Mouse (Mus musculus) lung, embryonic 14.5 days (tissue): ENCODE results near the gene Bcl2l12. TPM values are rescaled to one million over a fixed set of nuclear protein-coding genes. Genes with fewer than 3 reads are reported as not detected.

Experiments
- ATAC-seq: fragments of 200-750 bp; cut with Nextera tagmentation; 2 replicates; pipeline ENCODE4 v1.8.0; 2017; ENCODE audit warnings: mild to moderate bottlenecking, moderate TSS enrichment, moderate library complexity; ENCODE audit not compliant: insufficient read depth
- DNase-seq: peaks from one replicate; pipeline ENCODE4 v3.0.0-alpha.2; 2015
- H3K27ac ChIP-seq: fragments of 300-500 bp; sonication (generic); 2 replicates; pipeline ENCODE4 v1.5.1; 2014; ENCODE audit warnings: low read depth, mild to moderate bottlenecking, moderate library complexity
- H3K27me3 ChIP-seq: fragments of 300-500 bp; sonication (generic); 2 replicates; pipeline ENCODE4 v1.6.1; 2014; ENCODE audit warnings: low read length, control low read depth; ENCODE audit not compliant: insufficient read depth
- H3K36me3 ChIP-seq: fragments of 300-500 bp; sonication (generic); 2 replicates; pipeline ENCODE4 v1.6.1; 2014; ENCODE audit warnings: control low read depth; ENCODE audit not compliant: insufficient read depth
- H3K4me1 ChIP-seq: fragments of 300-500 bp; sonication (generic); 2 replicates; pipeline ENCODE4 v1.6.1; 2014; ENCODE audit warnings: antibody characterized with exemption, control low read depth; ENCODE audit not compliant: insufficient read depth
- H3K4me2 ChIP-seq: fragments of 300-500 bp; sonication (generic); 2 replicates; pipeline ENCODE4 v1.6.1; 2014; ENCODE audit warnings: mild to moderate bottlenecking
- H3K4me3 ChIP-seq: fragments of 300-500 bp; sonication (generic); 2 replicates; pipeline ENCODE4 v1.5.1; 2014; ENCODE audit warnings: low read depth, low read length
- H3K9ac ChIP-seq: fragments of 300-500 bp; sonication (generic); 2 replicates; pipeline ENCODE4 v1.6.1; 2014
- H3K9me3 ChIP-seq: fragments of 300-500 bp; sonication (generic); 2 replicates; pipeline ENCODE4 v1.6.1; 2016; ENCODE audit warnings: low read depth, low read length, control low read depth
- CTCF ChIP-seq: IDR thresholded peaks from 2 replicates; pipeline ENCODE4 v1.5.1; 2016; ENCODE audit warnings: antibody characterized with exemption, low read depth
- WGBS: fragments of 180-500 bp; shearing (Covaris S2); extraction: QIAGEN DNeasy Blood & Tissue Kit; methylation state at CpG from one replicate; pipeline ENCODE4 v1.1.7; 2014; 5-methylcytosine and 5-hydroxymethylcytosine counted together
- polyA plus RNA-seq: library from polyadenylated mRNA; unstranded; fragments of >200 nt; fragmentation: Nextera tagmentation; extraction: Ambion mirVana; gene quantifications from 2 replicates; pipeline ENCODE4 v1.2.1, GENCODE M21; 2014

Gene Bcl2l12
- polyA plus RNA-seq, 1 experiment from 2014 or later = 76.9 TPM

DNA sequence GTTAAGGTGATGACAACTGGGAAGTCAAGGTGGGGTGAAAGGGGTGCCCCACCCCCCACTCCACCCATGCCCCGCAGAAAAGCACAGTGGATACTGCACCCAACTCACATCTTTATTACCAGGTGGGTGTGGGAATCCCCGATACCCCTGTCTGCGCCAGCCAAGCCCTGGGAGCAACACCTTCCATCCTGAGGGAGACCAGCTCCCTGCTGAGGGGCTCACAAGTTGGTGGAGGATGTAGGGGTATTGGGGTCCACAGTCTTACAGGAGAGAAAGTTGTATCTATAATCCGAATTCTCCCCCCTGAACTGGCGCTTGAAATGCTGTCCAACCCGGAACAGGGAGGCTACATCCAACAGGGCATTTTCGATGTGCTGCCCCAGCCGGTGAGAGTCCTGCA is 39.2 kb downstream of the Bcl2l12 start:
- Histone ChIP-seq H3K27ac (no peak overlapping the region), H3K27me3 (no peaks in the 10 kb centered on the region), H3K4me3 (no peak overlapping the region), H3K9me3 (no peaks in the 10 kb centered on the region), H3K36me3 (peaks cover 16% of the 10 kb centered on the region; the same call in 1 of the 2 replicates), H3K9ac (no peak overlapping the region), H3K4me1 (no peaks in the 10 kb centered on the region), H3K4me2 (no peak overlapping the region)
- TF ChIP-seq CTCF = no peak
- WGBS = 70% methylated on average over 8 of the region's 8 CpGs
- no peak for ATAC-seq
- DNase-seq = no peak

- Histone ChIP-seq H3K36me3 (peaks cover 11% of the 10 kb centered on the region; the same call in 1 of the 2 replicates), H3K4me1 (no peaks in the 10 kb centered on the region), H3K9ac (no peak overlapping the region), H3K4me2 (no peak overlapping the region), H3K9me3 (no peaks in the 10 kb centered on the region), H3K27ac (no peak overlapping the region), H3K27me3 (no peaks in the 10 kb centered on the region), H3K4me3 (no peak overlapping the region)
- peak; percentile 76 for TF ChIP-seq CTCF
- WGBS = 48% methylated on average over 7 of the region's 7 CpGs
- ATAC-seq = no peak
- DNase-seq = peak; percentile 80
Observed at GRCm38 (mm10) chr7:44958208-44958607, 40.3 kb downstream of the Bcl2l12 start.

GRCm38 (mm10) chr7:44957183-44957835 is 41.2 kb downstream of the Bcl2l12 start:
- TF ChIP-seq CTCF = no peak
- H3K4me2 ChIP-seq = no peak overlapping the region
- H3K36me3 ChIP-seq = peaks cover 4% of the 10 kb centered on the region; the same call in 1 of the 2 replicates
- no peak for ATAC-seq
- DNase-seq = no peak
- WGBS = 67% methylated on average over 20 of the region's 20 CpGs
- H3K27me3 ChIP-seq = no peaks in the 10 kb centered on the region
- H3K9ac ChIP-seq = no peak overlapping the region
- H3K4me3 ChIP-seq = no peak overlapping the region
- H3K4me1 ChIP-seq = 0 out of 2 replicates have a peak, but pooled peaks cover 3% of the 10 kb centered on the region
- no peak overlapping the region for H3K27ac ChIP-seq
- H3K9me3 ChIP-seq = no peaks in the 10 kb centered on the region

GRCm38 (mm10) chr7:44956266-44956665 is 42.2 kb downstream of the Bcl2l12 start:
- Histone ChIP-seq H3K27ac (no peak overlapping the region), H3K36me3 (peaks cover 2% of the 10 kb centered on the region; the same call in 1 of the 2 replicates), H3K4me3 (no peak overlapping the region), H3K4me1 (peaks cover 12% of the 10 kb centered on the region; the same call in 1 of the 2 replicates), H3K9ac (no peak overlapping the region), H3K9me3 (no peaks in the 10 kb centered on the region), H3K4me2 (no peak overlapping the region), H3K27me3 (peaks cover 6% of the 10 kb centered on the region; the same call in 1 of the 2 replicates)
- WGBS = 68% methylated on average over 6 of the region's 6 CpGs
- ATAC-seq (no peak), DNase-seq (no peak)
- TF ChIP-seq CTCF = no peak

- H3K27ac ChIP-seq = no peak overlapping the region
- no peak overlapping the region for H3K4me2 ChIP-seq
- ATAC-seq = no peak
- no peaks in the 10 kb centered on the region for H3K9me3 ChIP-seq
- peak; percentile 57 for TF ChIP-seq CTCF
- H3K27me3 ChIP-seq = peaks cover 12% of the 10 kb centered on the region
- H3K36me3 ChIP-seq = no peaks in the 10 kb centered on the region
- WGBS = 48% methylated on average over 5 of the region's 5 CpGs
- H3K9ac ChIP-seq = no peak overlapping the region
- H3K4me1 ChIP-seq = peaks cover 12% of the 10 kb centered on the region; the same call in 1 of the 2 replicates
- peak; percentile 59 for DNase-seq
- H3K4me3 ChIP-seq = no peak overlapping the region
Observed at GRCm38 (mm10) chr7:44955628-44956027, 42.9 kb downstream of the Bcl2l12 start.

DNA sequence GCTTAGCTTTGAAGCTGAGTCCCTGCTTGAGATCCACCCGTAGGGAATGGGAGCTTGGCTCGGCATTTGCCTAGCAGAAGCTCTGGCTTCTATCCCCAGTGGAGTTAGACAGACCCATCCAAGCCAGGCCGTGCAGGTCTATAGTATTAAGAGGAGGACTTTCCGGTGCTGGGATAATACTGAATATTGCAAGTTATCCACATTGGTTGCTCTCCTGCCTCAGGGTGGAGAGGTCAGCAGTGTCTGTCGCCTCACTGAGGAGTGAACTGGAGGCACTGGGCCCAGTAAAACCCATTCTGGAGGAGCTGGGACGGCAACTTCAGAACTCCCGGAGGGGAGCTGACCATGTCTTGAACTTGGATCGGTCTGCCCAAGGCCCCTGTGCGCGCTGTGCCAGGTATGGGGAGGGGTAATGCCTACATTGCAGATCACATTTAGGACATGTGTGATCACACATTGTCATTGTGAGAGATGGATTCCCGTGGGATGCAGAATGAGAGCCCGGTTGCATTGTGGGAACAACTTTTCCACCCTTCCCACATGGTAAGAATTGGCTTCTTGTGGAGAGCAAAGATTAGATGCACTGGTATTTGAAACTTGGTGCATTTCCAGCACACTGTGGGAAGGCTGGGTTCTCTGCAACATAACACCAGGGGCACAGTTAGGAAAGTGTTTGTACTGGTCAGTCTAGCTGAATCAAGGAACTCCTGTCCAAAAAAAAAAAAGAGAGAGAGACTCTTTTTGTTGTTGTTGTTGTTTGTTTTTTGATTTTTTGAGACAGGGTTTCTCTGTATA is 44.2 kb downstream of the Bcl2l12 start:
- Histone ChIP-seq H3K4me3 (no peak overlapping the region), H3K27me3 (peaks cover 19% of the 10 kb centered on the region), H3K27ac (no peak overlapping the region), H3K9me3 (no peaks in the 10 kb centered on the region), H3K9ac (no peak overlapping the region), H3K36me3 (no peaks in the 10 kb centered on the region), H3K4me1 (peaks cover 12% of the 10 kb centered on the region; the same call in 1 of the 2 replicates), H3K4me2 (no peak overlapping the region)
- TF ChIP-seq CTCF = no peak
- DNase-seq (no peak), ATAC-seq (no peak)
- 80% methylated on average over 12 of the region's 12 CpGs for WGBS

DNA sequence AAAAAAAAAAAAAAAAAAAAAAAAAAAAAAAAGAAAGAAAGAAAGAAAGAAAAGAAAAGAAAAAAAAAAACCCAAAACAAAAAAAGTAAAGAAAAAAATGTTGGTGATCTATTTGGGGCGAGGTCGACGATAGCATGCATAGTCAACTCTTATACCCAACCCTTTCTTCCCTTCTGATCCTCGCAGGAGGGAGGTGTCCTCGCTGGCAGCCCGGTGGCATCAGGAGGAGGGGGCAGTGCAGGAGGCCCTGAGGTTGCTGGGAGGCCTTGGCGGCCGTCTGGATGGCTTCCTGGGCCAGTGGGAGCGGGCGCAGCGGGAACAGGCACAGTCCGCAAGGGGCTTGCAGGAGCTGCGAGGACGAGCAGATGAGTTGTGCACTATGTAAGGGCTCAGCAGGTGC is 45.0 kb downstream of the Bcl2l12 start:
- no peak overlapping the region for H3K9ac ChIP-seq
- peaks cover 19% of the 10 kb centered on the region for H3K27me3 ChIP-seq
- H3K27ac ChIP-seq = no peak overlapping the region
- WGBS = 60% methylated on average over 14 of the region's 14 CpGs
- no peaks in the 10 kb centered on the region for H3K9me3 ChIP-seq
- no peak for ATAC-seq
- peaks cover 12% of the 10 kb centered on the region; the same call in 1 of the 2 replicates for H3K4me1 ChIP-seq
- H3K4me3 ChIP-seq = no peak overlapping the region
- H3K36me3 ChIP-seq = no peaks in the 10 kb centered on the region
- no peak for DNase-seq
- no peak for TF ChIP-seq CTCF
- H3K4me2 ChIP-seq = no peak overlapping the region
